Mouse (Mus musculus) liver, adult 2 months (tissue): ENCODE results near the gene Gab1. TPM values are rescaled to one million over a fixed set of nuclear protein-coding genes. Genes with fewer than 3 reads are reported as not detected.

ENCODE experiments used
- DNase-seq: peaks from one replicate; pipeline ENCODE4 v3.0.0-alpha.2; 2011; ENCODE audit warnings: low read depth, low spot score; ENCODE audit errors: extremely low read depth
- H3K27ac ChIP-seq: fragments of 200-500 bp; replicated peaks from 2 replicates; pipeline ENCODE4 v1.5.1; 2012; ENCODE audit warnings: low read depth, mild to moderate bottlenecking, control low read depth, inconsistent platforms, low read length; ENCODE audit not compliant: insufficient read depth
- H3K27me3 ChIP-seq: fragments of 200-500 bp; 2 replicates; pipeline ENCODE4 v1.6.1; 2012; ENCODE audit warnings: mild to moderate bottlenecking, moderate library complexity, low read length, inconsistent platforms; ENCODE audit not compliant: control insufficient read depth, insufficient read depth
- H3K36me3 ChIP-seq: fragments of 200-500 bp; 2 replicates; pipeline ENCODE4 v1.6.1; 2012; ENCODE audit warnings: low read length, inconsistent platforms; ENCODE audit not compliant: control insufficient read depth, insufficient read depth
- H3K4me1 ChIP-seq: fragments of 200-500 bp; 2 replicates; pipeline ENCODE4 v1.6.1; 2011; ENCODE audit warnings: low read length; ENCODE audit not compliant: control insufficient read depth, insufficient read depth
- H3K4me3 ChIP-seq: fragments of 200-500 bp; 2 replicates; pipeline ENCODE4 v1.5.1; 2011; ENCODE audit warnings: low read depth, mild to moderate bottlenecking, control low read depth, low read length, moderate library complexity; ENCODE audit not compliant: insufficient read depth
- H3K79me2 ChIP-seq: fragments of 200-500 bp; 2 replicates; pipeline ENCODE4 v1.6.1; 2012; ENCODE audit warnings: inconsistent platforms, mild to moderate bottlenecking, low read length, moderate library complexity; ENCODE audit not compliant: control insufficient read depth, insufficient read depth
- H3K9ac ChIP-seq: fragments of 200-500 bp; 2 replicates; pipeline ENCODE4 v1.6.1; 2012; ENCODE audit warnings: low read depth, mild to moderate bottlenecking, control low read depth, inconsistent platforms, low read length
- CTCF ChIP-seq: fragments of 200-500 bp; IDR thresholded peaks from 2 replicates; pipeline ENCODE4 v1.5.1; 2011; ENCODE audit warnings: low read depth, low read length, control low read depth
- POLR2A ChIP-seq: fragments of 200-500 bp; IDR thresholded peaks from 2 replicates; pipeline ENCODE4 v1.6.1; 2011; ENCODE audit warnings: low read length, control low read depth; ENCODE audit not compliant: insufficient read depth; ENCODE audit errors: extremely low read depth
- WGBS: fragments of 180-500 bp; shearing (Covaris S2); methylation state at CpG from one replicate; pipeline ENCODE4 v1.1.7; 2018; 5-methylcytosine and 5-hydroxymethylcytosine counted together
- polyA plus RNA-seq: library from polyadenylated mRNA; depleted of rRNA; stranded (reverse); fragments of >200 nt; gene quantifications from 2 replicates; pipeline ENCODE4 v1.2.3, GENCODE M21; 2012
- total RNA-seq: library from RNA; depleted of rRNA; stranded (reverse); fragments of >200 nt; gene quantifications from 2 replicates; pipeline ENCODE4 v1.2.3, GENCODE M21; 2014

The Gab1 gene
- total and polyA plus RNA-seq, 2 experiments, result 5.1 to 5.8 TPM

DNA sequence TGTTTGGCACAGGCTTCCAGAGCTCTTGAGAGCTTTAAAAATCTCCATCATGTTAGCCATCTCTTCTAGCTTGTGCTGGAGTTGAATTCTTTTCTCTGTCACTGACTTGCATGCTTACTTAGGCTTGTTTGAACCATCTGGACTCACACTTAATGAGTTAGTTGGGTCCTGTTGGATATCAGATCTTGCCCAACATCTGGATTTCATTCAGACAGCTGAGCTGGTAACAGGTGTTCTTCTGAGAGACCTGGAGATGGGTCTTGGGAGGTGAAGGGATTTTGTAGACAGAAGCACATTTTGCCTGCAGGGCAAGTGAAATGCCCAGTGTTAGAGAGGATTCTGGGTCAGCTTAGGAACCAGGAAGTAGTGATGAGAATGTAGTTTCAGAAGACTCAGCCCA lies 19.0 kb upstream of the Gab1 start:
- Histone ChIP-seq H3K27ac (no peak overlapping the region), H3K9ac (no peak overlapping the region), H3K27me3 (no peaks in the 10 kb centered on the region), H3K4me1 (no peaks in the 10 kb centered on the region), H3K4me3 (no peak overlapping the region), H3K79me2 (no peaks in the 10 kb centered on the region), H3K36me3 (no peaks in the 10 kb centered on the region)
- DNase-seq, result no peak
- TF ChIP-seq POLR2A, result no peak

DNA sequence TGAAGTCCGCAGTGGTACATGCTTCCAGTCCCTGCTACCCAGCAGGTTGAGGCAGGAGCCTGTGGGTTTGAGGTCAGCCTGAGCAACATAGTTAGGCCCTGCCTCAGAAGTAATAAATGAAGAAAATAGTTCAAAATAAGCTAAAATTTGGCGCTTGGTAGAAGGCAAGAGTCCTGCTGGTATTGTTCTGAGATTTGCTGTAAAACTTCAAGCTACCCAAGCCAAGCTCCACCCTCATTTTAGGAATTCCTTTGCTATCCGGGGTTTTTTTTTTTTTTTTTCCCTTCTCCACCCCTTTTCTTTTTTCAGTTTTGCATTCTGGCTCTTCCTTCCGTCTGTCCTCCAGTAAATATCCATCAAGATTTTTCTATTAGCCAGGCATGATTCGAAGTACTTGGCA lies 15.7 kb upstream of the Gab1 start:
- TF ChIP-seq POLR2A (no peak), CTCF (no peak)
- H3K27me3 ChIP-seq, result no peaks in the 10 kb centered on the region
- H3K27ac ChIP-seq, result 0 out of 2 replicates have a peak overlapping the region, but pooled peaks have one; percentile 1
- DNase-seq, result peak; percentile 8
- H3K36me3 ChIP-seq, result no peaks in the 10 kb centered on the region
- 74% methylated on average over 5 of the region's 5 CpGs for WGBS
- H3K9ac ChIP-seq, result no peak overlapping the region
- H3K79me2 ChIP-seq, result no peaks in the 10 kb centered on the region
- H3K4me1 ChIP-seq, result no peaks in the 10 kb centered on the region
- H3K4me3 ChIP-seq, result no peak overlapping the region

DNA sequence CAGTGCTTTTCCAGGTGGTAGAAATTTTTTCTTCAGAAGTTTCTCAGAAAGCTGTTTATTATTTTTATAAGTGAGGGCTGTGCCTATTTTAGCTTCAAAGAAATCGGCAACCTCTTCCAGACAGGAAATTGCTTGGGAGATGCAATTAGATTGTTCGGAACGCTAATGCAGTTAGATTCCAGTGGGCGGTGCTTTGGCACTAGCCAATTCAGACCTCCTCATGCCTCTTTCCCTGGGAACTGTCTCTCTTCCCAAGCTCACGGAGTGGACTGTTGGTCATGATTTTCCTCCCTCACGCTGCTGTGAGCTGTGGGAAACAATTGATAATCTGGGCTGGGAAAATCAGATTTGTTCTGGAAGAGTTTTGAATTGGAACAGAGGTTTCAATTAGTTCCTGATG lies 15.1 kb upstream of the Gab1 start:
- no peaks in the 10 kb centered on the region for H3K27me3 ChIP-seq
- WGBS, result 56% methylated on average over 6 of the region's 6 CpGs
- no peak overlapping the region for H3K4me3 ChIP-seq
- H3K9ac ChIP-seq, result no peak overlapping the region
- DNase-seq, result peak; percentile 25
- TF ChIP-seq CTCF (no peak), POLR2A (no peak)
- H3K27ac ChIP-seq, result no peak overlapping the region
- H3K36me3 ChIP-seq, result no peaks in the 10 kb centered on the region
- no peaks in the 10 kb centered on the region for H3K4me1 ChIP-seq
- no peaks in the 10 kb centered on the region for H3K79me2 ChIP-seq

DNA sequence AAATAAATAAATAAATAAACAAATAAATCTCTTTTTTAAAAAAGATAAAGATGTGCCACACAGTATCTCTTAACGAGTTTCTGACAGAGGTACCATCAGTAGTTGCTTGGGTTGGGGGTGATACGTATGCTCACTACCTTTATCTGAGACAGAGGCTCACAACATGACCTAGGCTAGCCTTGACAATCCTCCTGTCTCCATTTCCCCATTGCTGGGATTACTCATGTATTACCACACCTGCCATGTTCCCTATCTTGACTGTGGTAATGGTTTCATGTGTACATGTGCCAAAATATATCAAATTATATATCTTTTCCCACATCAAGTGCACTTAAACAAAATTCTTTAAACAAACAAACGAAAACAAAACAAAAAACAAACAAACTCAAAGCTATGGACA lies 14.2 kb upstream of the Gab1 start:
- no peak overlapping the region for H3K9ac ChIP-seq
- no peaks in the 10 kb centered on the region for H3K79me2 ChIP-seq
- WGBS, result 84% methylated on average over 3 of the region's 3 CpGs
- TF ChIP-seq CTCF (no peak), POLR2A (no peak)
- no peak for DNase-seq
- no peaks in the 10 kb centered on the region for H3K27me3 ChIP-seq
- no peaks in the 10 kb centered on the region for H3K4me1 ChIP-seq
- H3K27ac ChIP-seq, result no peak overlapping the region
- no peak overlapping the region for H3K4me3 ChIP-seq
- no peaks in the 10 kb centered on the region for H3K36me3 ChIP-seq

DNA sequence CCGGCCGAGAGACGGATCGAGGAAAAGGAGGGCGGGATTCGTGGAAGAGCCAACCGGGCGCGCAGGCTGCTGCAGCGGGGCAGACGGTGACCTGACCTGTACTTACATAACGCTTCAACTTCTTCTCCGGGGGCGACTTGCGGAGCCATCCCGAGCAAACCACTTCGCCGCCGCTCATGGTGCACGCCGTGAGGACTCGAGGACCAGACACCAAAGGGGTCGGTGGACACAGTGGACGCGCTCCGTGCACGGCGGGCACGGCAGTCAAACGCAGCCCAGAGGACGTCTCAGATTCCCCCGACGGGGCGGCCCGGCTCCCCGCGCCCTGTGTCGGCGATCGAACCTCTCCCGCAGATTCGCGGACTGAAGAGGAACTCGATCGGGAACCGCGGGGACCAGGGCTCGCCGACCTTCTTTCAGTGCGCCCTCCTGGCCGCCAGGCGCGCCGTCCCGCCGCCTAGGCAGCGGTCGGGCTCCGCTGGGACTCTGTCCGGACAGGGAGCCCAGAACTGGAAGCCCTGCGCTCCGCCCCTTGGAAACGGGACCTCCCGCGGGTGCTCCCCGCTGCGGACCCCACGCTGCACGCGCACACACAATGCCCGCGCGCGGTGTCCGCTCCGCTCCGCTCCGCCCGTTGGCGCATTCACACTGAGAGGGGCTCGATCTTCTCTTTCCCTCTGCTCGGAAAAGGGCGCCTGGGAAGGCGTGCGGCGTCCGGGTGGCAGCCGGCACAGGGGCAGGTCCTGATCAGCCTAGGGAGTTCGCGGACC lies 708 bp downstream of the Gab1 start:
- H3K4me1 ChIP-seq, result peaks cover 11% of the 10 kb centered on the region
- peak; percentile 42 for TF ChIP-seq CTCF
- TF ChIP-seq POLR2A, result 0 out of 2 replicates have a peak, but pooled peaks have one; percentile 34
- no peaks in the 10 kb centered on the region for H3K27me3 ChIP-seq
- no peaks in the 10 kb centered on the region for H3K36me3 ChIP-seq
- H3K79me2 ChIP-seq, result peaks cover 10% of the 10 kb centered on the region; the same call in 1 of the 2 replicates
- H3K4me3 ChIP-seq, result peak overlapping the region; percentile 92
- H3K27ac ChIP-seq, result peak overlapping the region; percentile 94
- under 1% methylated on average over 90 of the region's 90 CpGs for WGBS
- peak; percentile 63 for DNase-seq
- H3K9ac ChIP-seq, result peak overlapping the region; percentile 92

DNA sequence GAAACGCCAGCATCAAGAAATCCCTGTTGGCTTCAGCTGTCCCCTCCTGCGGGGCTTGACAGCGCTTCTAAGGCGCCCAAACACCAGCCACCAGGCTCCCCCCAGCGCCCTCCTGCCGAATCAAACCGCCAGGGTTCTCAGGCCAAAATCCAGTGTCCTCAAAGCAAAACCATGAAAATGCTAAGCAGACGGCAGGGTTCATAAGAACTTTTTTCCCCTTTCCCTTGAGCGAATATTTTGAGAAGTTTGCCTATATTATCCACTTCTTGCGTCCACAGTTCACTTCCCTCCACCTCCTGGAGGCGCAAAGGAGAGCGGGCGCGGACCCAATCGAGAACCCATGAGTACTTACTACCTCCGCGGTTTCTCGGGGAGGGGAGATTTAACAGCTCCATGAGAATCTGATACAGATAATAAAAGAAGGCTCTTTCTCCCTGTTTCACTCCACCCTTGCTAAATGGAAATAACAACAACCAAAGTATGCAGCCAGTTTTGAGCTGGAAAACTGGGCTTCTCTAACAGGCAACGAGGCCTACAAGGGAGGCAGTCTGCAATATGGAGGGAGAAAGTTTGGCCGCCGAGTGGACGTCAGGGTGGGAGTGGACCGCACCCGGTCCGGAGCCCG lies 1.4 kb downstream of the Gab1 start:
- Histone ChIP-seq H3K4me1 (peaks cover 14% of the 10 kb centered on the region), H3K27me3 (no peaks in the 10 kb centered on the region), H3K4me3 (peak overlapping the region; percentile 92), H3K9ac (peak overlapping the region; percentile 92), H3K36me3 (no peaks in the 10 kb centered on the region), H3K79me2 (peaks cover 10% of the 10 kb centered on the region; the same call in 1 of the 2 replicates), H3K27ac (peak overlapping the region; percentile 94)
- TF ChIP-seq CTCF (peak; percentile 47), POLR2A (no peak)
- peak; percentile 45 for DNase-seq
- under 1% methylated on average over 26 of the region's 26 CpGs for WGBS
